Mouse (Mus musculus) CH12.LX (cell line): Measurements from ENCODE around the gene Nek9.

Source experiments
- CHD1 ChIP-seq: IDR thresholded peaks from 2 replicates; pipeline ENCODE4 v1.6.1; 2012; ENCODE audit warnings: low read depth, low read length, improper control_type of control experiment, inconsistent platforms
- CHD2 ChIP-seq: IDR thresholded peaks from 2 replicates; pipeline ENCODE4 v1.6.1; 2011; ENCODE audit warnings: low read length, improper control_type of control experiment
- MYC ChIP-seq: IDR thresholded peaks from 2 replicates; pipeline ENCODE4 v1.6.1; 2011; ENCODE audit warnings: low read depth, mild to moderate bottlenecking, improper control_type of control experiment, low read length
- NRF1 ChIP-seq: IDR thresholded peaks from 2 replicates; pipeline ENCODE4 v1.6.1; 2014; ENCODE audit warnings: low read depth, mild to moderate bottlenecking, inconsistent platforms, low read length, improper control_type of control experiment, moderate library complexity
- POLR2A ChIP-seq: IDR thresholded peaks from 2 replicates; pipeline ENCODE4 v1.6.1; 2011; ENCODE audit warnings: low read depth, mild to moderate bottlenecking, improper control_type of control experiment, low read length
- USF1 ChIP-seq: IDR thresholded peaks from 2 replicates; pipeline ENCODE4 v1.6.1; 2014; ENCODE audit warnings: low read depth, mild to moderate bottlenecking, inconsistent platforms, low read length, improper control_type of control experiment

- no peak for TF ChIP-seq USF1
- TF ChIP-seq POLR2A: no peak
- no peak for TF ChIP-seq NRF1
- TF ChIP-seq MYC: no peak
- no peak for TF ChIP-seq CHD1
- no peak for TF ChIP-seq CHD2
Measured at GRCm38 (mm10) chr12:85361580-85361979, 22.4 kb upstream of the Nek9 start.
